Mouse (Mus musculus) heart, embryonic 15.5 days (tissue): ENCODE measurements around the gene Clrn2. TPM values are rescaled to one million over a fixed set of nuclear protein-coding genes. Genes with fewer than 3 reads are reported as not detected.

Source experiments
- ATAC-seq: fragments of 200-750 bp; cut with Nextera tagmentation; replicated peaks from 2 replicates; pipeline ENCODE4 v1.8.0; 2017; ENCODE audit warnings: low read depth, moderate TSS enrichment; ENCODE audit not compliant: insufficient number of reproducible peaks, insufficient read depth, low FRiP score
- H3K27ac ChIP-seq: fragments of 300-500 bp; sonication (generic); 2 replicates; pipeline ENCODE4 v1.5.1; 2015; ENCODE audit warnings: mild to moderate bottlenecking, inconsistent platforms
- H3K27me3 ChIP-seq: fragments of 300-500 bp; sonication (generic); 2 replicates; pipeline ENCODE4 v1.6.1; 2015; ENCODE audit warnings: inconsistent platforms
- H3K36me3 ChIP-seq: fragments of 300-500 bp; sonication (generic); 2 replicates; pipeline ENCODE4 v1.6.1; 2015; ENCODE audit warnings: mild to moderate bottlenecking, inconsistent platforms
- H3K4me1 ChIP-seq: fragments of 300-500 bp; sonication (generic); replicated peaks from 2 replicates; pipeline ENCODE4 v1.6.1; 2015; ENCODE audit warnings: inconsistent platforms
- H3K4me2 ChIP-seq: fragments of 300-500 bp; sonication (generic); 2 replicates; pipeline ENCODE4 v1.6.1; 2015; ENCODE audit warnings: inconsistent platforms, mild to moderate bottlenecking, moderate library complexity
- H3K4me3 ChIP-seq: fragments of 300-500 bp; sonication (generic); 2 replicates; pipeline ENCODE4 v1.5.1; 2015; ENCODE audit warnings: mild to moderate bottlenecking, inconsistent platforms
- H3K9ac ChIP-seq: fragments of 300-500 bp; sonication (generic); 2 replicates; pipeline ENCODE4 v1.6.1; 2015; ENCODE audit warnings: mild to moderate bottlenecking, inconsistent platforms
- H3K9me3 ChIP-seq: fragments of 300-500 bp; sonication (generic); replicated peaks from 2 replicates; pipeline ENCODE4 v1.6.1; 2016; ENCODE audit warnings: inconsistent platforms
- WGBS: fragments of 180-500 bp; shearing (Covaris S2); methylation state at CpG from one replicate; pipeline ENCODE4 v1.1.7; 2015; ENCODE audit warnings: mixed read lengths; 5-methylcytosine and 5-hydroxymethylcytosine counted together
- polyA plus RNA-seq: library from polyadenylated mRNA; unstranded; fragments of >200 nt; fragmentation: Nextera tagmentation; extraction: Ambion mirVana; gene quantifications from 2 replicates; pipeline ENCODE4 v1.2.1, GENCODE M21; 2015

Clrn2 gene
- polyA plus RNA-seq, 1 experiment from 2014 or later: not detected

DNA sequence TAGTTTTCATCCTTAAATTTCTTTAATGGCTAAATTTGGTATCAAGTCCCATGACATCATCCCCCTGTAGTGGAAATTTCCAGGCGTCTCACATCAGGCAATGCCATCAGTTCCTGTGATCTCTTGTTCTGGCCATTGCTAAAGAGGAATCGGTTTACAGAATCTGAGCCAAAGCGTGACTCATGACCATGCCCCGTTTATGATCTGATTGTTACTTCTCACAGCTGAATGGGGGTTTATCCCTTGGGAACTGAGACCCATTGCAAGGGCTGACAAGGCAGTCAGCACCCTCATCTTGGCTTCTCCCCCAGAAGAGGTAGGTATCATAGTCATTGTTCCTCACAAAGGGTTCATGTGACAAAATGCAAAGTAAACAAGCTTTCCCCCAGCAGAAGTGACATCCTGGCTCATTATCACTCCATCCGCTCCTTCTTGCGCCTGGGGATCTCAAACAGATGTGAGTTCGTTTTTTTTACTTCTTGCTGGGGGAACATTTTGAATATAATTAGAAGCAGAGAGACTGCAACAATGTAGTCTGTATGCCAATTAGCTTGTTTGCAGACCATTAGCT lies 19.4 kb downstream of the Clrn2 start:
- no peak overlapping the region for H3K9ac ChIP-seq
- ATAC-seq: no peak
- no peak overlapping the region for H3K27ac ChIP-seq
- no peaks in the 10 kb centered on the region for H3K9me3 ChIP-seq
- no peak overlapping the region for H3K4me3 ChIP-seq
- 23% methylated on average over 7 of the region's 7 CpGs for WGBS
- H3K4me2 ChIP-seq: no peak overlapping the region
- H3K27me3 ChIP-seq: 0 out of 2 replicates have a peak, but pooled peaks cover 4% of the 10 kb centered on the region
- no peaks in the 10 kb centered on the region for H3K36me3 ChIP-seq
- H3K4me1 ChIP-seq: 0 out of 2 replicates have a peak, but pooled peaks cover 8% of the 10 kb centered on the region

DNA sequence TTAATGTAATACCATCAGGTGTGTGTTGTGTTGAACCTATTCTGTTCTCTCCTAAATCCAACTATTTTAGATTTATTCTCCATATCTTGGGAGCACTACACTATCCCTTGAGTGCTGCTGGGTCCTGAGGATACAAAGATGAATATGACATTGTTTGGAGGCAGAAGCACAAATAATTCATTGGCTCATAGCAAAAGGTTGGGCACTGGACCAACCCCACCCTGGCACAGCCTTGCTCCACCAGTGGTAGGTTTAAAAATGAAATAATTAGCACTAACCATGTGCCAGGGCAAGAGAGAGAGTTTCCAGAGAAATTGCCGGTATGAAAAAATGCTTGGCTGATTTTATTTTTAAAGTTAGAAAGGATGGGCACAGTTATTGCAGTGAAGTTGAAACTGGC lies 20.0 kb downstream of the Clrn2 start:
- no peaks in the 10 kb centered on the region for H3K9me3 ChIP-seq
- 0 out of 2 replicates have a peak, but pooled peaks cover 8% of the 10 kb centered on the region for H3K4me1 ChIP-seq
- 80% methylated on average over 1 of the region's 1 CpGs for WGBS
- H3K27ac ChIP-seq: no peak overlapping the region
- no peak overlapping the region for H3K4me3 ChIP-seq
- no peak overlapping the region for H3K4me2 ChIP-seq
- 0 out of 2 replicates have a peak, but pooled peaks cover 4% of the 10 kb centered on the region for H3K27me3 ChIP-seq
- ATAC-seq: no peak
- H3K9ac ChIP-seq: no peak overlapping the region
- H3K36me3 ChIP-seq: no peaks in the 10 kb centered on the region

DNA sequence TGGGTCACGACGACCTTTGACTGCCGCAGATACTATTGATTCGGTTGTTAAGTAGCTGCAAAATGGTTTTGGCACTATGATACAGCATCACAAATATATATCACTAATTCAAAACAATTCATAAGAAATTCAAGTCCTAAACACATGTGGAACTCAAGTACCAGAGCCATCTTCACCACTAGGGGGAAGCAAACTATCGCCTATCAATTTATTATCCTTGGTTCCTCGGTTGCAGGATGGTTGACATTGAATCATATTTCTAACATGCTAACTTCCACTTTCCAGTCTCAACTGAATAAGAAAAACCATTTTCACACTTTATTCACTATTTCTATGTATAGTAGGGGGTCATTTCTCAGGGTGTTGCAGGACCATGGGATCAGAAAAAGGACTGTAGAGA lies 20.7 kb downstream of the Clrn2 start:
- H3K4me2 ChIP-seq: no peak overlapping the region
- no peak for ATAC-seq
- H3K9ac ChIP-seq: no peak overlapping the region
- no peak overlapping the region for H3K27ac ChIP-seq
- H3K4me1 ChIP-seq: 0 out of 2 replicates have a peak, but pooled peaks cover 8% of the 10 kb centered on the region
- H3K4me3 ChIP-seq: no peak overlapping the region
- WGBS: 26% methylated on average over 6 of the region's 6 CpGs
- H3K36me3 ChIP-seq: no peaks in the 10 kb centered on the region
- 0 out of 2 replicates have a peak, but pooled peaks cover 4% of the 10 kb centered on the region for H3K27me3 ChIP-seq
- no peaks in the 10 kb centered on the region for H3K9me3 ChIP-seq

DNA sequence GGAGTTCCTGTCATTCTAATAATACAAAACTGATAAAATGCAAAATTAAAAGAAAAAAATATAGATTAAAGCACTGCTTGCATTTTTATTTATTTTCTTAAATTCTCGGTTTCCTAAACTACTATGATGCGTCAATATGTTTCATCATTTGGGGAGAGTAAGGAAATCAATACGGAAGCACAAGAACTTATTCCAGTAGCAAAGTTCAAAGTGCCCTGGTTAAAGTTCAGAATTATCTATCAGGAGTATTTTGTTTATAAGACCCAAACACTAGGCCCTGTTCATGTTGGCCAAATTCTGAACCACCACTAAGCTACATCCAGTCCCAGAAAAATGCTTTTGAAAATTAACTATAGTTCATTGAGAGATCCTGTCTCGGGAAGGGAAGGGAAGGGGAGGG lies 21.2 kb downstream of the Clrn2 start:
- Histone ChIP-seq H3K4me2 (no peak overlapping the region), H3K4me1 (0 out of 2 replicates have a peak, but pooled peaks cover 8% of the 10 kb centered on the region), H3K27me3 (0 out of 2 replicates have a peak, but pooled peaks cover 4% of the 10 kb centered on the region), H3K36me3 (no peaks in the 10 kb centered on the region), H3K9me3 (no peaks in the 10 kb centered on the region), H3K27ac (no peak overlapping the region), H3K9ac (no peak overlapping the region), H3K4me3 (no peak overlapping the region)
- WGBS: 67% methylated on average over 3 of the region's 4 CpGs
- no peak for ATAC-seq

DNA sequence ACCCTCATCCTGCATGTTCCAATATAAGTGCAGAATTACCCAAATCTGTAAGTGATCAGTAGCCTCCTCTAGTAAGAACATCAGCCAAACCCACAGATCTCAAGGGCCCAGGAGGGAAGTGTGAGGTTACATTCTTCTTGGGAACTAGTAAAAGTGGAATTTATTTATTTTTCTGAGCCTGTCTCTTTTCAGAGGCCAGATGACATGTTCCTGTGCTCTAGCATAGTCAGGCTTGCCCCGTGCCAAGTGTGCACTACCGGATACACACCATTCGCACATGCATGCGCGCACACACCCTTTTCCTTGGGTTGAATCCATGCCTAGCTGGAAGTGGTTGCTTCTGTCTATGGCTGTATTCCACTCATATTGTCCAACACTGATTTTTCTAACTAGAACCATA lies 22.2 kb downstream of the Clrn2 start:
- Histone ChIP-seq H3K27ac (no peak overlapping the region), H3K4me3 (no peak overlapping the region), H3K9me3 (no peaks in the 10 kb centered on the region), H3K4me2 (no peak overlapping the region), H3K9ac (no peak overlapping the region), H3K27me3 (0 out of 2 replicates have a peak, but pooled peaks cover 7% of the 10 kb centered on the region), H3K4me1 (0 out of 2 replicates have a peak, but pooled peaks cover 8% of the 10 kb centered on the region), H3K36me3 (no peaks in the 10 kb centered on the region)
- ATAC-seq: no peak
- 73% methylated on average over 5 of the region's 5 CpGs for WGBS

DNA sequence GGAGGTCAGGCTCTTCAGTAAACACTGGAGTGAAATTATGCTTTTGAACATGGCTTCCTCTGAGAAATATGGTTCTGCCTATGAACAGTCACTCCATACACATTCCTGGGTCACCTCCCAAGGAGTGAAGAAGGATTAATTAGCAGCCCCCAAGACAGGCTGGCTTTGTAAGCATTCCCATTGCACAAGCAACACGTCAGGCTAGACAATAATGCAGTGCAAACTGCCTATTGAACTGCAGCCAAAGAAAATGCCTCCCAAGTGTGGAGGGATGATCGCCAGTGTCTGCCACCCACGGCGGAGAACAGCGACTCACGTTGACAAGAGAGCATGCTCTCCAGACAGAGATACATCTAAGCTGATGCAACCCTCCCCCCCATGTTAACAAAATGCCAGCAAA lies 22.7 kb downstream of the Clrn2 start:
- 24% methylated on average over 6 of the region's 6 CpGs for WGBS
- Histone ChIP-seq H3K4me3 (no peak overlapping the region), H3K27me3 (0 out of 2 replicates have a peak, but pooled peaks cover 6% of the 10 kb centered on the region), H3K4me2 (no peak overlapping the region), H3K4me1 (0 out of 2 replicates have a peak, but pooled peaks cover 8% of the 10 kb centered on the region), H3K27ac (no peak overlapping the region), H3K36me3 (no peaks in the 10 kb centered on the region), H3K9me3 (no peaks in the 10 kb centered on the region), H3K9ac (no peak overlapping the region)
- ATAC-seq: no peak

DNA sequence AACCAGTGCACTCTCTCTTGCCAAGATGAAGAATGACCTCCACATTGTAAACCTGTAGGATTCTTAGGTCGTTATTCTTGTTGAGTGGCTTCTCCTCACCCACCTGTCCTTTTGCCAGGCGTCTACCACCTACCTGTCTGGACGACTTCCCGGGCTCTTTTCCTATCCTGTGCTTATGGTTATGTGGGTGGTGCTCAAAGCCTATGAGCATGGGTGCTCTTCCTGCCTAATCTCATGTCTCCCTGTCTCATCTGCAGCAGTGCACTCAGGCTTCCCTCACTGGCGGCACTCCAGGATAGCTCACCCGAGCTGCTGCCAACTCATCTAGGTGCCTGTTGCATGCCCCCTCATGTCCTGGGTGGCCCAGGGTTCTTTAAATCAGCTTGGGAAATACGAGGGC lies 24.1 kb downstream of the Clrn2 start:
- Histone ChIP-seq H3K4me2 (no peak overlapping the region), H3K4me3 (no peak overlapping the region), H3K36me3 (no peaks in the 10 kb centered on the region), H3K27me3 (0 out of 2 replicates have a peak, but pooled peaks cover 6% of the 10 kb centered on the region), H3K9me3 (no peaks in the 10 kb centered on the region), H3K27ac (no peak overlapping the region), H3K4me1 (0 out of 2 replicates have a peak, but pooled peaks cover 8% of the 10 kb centered on the region), H3K9ac (no peak overlapping the region)
- 70% methylated on average over 7 of the region's 7 CpGs for WGBS
- no peak for ATAC-seq

DNA sequence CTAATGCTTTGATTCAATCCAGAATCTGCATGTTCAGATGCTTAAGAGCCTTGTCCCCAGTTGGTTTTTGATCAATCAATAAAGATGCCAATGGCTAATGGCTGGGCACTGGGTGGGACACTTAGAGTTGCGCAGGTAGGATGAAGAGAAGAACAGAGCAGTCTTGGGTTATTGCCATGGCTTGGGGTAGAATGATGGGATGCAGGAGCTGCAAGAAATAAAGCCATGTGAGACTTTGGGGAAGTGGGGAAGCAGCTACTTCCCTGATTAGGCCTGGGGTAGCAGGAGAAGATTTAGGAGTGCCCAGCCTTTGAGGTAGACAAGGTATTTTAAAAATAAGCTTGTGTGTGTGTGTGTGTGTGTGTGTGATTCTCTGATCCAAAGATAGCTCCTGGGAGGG lies 26.5 kb downstream of the Clrn2 start:
- WGBS: 76% methylated on average over 1 of the region's 1 CpGs
- no peak for ATAC-seq
- H3K4me2 ChIP-seq: no peak overlapping the region
- H3K4me3 ChIP-seq: no peak overlapping the region
- H3K27me3 ChIP-seq: 0 out of 2 replicates have a peak, but pooled peaks cover 6% of the 10 kb centered on the region
- H3K4me1 ChIP-seq: 0 out of 2 replicates have a peak, but pooled peaks cover 3% of the 10 kb centered on the region
- no peak overlapping the region for H3K9ac ChIP-seq
- no peaks in the 10 kb centered on the region for H3K36me3 ChIP-seq
- H3K27ac ChIP-seq: no peak overlapping the region
- no peaks in the 10 kb centered on the region for H3K9me3 ChIP-seq

DNA sequence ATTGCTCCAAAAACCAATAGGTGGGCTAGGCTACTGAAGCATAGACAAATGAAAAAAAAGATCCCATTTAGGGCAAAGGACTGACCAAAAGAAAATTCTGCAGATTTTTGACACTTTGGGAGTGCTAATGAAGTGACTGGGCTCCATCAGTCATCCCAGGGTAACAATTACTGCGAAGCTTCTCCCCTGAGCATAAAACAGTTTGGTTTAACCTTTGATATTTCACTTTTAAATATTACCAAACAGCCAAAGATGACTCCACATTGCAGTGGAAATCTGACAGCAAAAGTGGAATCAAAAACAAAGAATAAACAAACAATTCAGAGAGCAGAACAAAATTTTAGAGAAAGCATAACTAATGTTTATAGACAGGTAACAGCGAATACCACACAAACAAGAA lies 27.6 kb downstream of the Clrn2 start:
- H3K4me3 ChIP-seq: no peak overlapping the region
- no peak overlapping the region for H3K27ac ChIP-seq
- no peak for ATAC-seq
- WGBS: 84% methylated on average over 2 of the region's 2 CpGs
- 0 out of 2 replicates have a peak, but pooled peaks cover 6% of the 10 kb centered on the region for H3K27me3 ChIP-seq
- no peak overlapping the region for H3K9ac ChIP-seq
- 0 out of 2 replicates have a peak, but pooled peaks cover 3% of the 10 kb centered on the region for H3K4me1 ChIP-seq
- no peak overlapping the region for H3K4me2 ChIP-seq
- no peaks in the 10 kb centered on the region for H3K9me3 ChIP-seq
- H3K36me3 ChIP-seq: no peaks in the 10 kb centered on the region

DNA sequence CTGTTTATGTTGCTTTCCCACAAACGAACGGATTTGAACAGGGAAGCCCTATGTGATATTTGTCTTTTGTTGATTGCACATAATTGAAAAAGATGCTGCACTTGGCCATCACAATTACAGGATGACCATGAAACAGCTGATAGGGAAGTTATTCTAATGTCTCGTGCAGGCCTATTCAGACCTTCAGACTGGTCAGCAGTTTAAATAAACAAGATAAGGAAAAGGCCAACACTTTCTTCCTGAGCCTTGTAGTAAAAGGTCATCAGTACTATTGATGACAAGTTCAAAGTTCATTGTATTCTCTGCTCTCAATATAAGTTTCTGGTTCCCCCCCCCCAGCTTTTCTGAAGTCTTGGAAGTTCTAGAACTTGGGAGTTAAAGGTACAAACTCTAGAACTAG lies 29.1 kb downstream of the Clrn2 start:
- Histone ChIP-seq H3K4me1 (no peaks in the 10 kb centered on the region), H3K9me3 (no peaks in the 10 kb centered on the region), H3K27me3 (0 out of 2 replicates have a peak, but pooled peaks cover 6% of the 10 kb centered on the region), H3K4me2 (no peak overlapping the region), H3K27ac (no peak overlapping the region), H3K4me3 (no peak overlapping the region), H3K36me3 (no peaks in the 10 kb centered on the region), H3K9ac (no peak overlapping the region)
- no peak for ATAC-seq
- 54% methylated on average over 3 of the region's 3 CpGs for WGBS

DNA sequence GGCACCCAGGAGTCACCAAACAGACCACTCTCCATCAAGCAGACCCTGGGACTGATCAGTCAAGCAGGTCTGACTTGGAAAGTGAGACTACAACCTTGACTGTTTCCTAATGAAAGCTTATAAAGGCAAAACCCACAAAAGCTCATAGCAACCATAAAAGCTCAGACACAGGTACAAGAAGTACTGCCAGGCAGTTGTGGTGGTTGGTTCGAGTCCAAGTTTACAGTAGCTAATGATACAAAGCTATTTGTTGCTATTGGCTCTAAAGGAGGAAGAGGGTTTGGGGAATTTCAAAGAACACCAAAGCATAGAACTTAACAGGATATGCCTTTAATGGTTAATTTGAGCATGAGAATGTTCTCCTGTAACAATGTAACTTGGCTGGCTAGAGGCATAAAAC lies 30.1 kb downstream of the Clrn2 start:
- Histone ChIP-seq H3K4me2 (no peak overlapping the region), H3K27ac (no peak overlapping the region), H3K4me1 (no peaks in the 10 kb centered on the region), H3K9ac (no peak overlapping the region), H3K27me3 (0 out of 2 replicates have a peak, but pooled peaks cover 6% of the 10 kb centered on the region), H3K36me3 (no peaks in the 10 kb centered on the region), H3K4me3 (no peak overlapping the region), H3K9me3 (no peaks in the 10 kb centered on the region)
- no peak for ATAC-seq
- WGBS: 71% methylated on average over 1 of the region's 1 CpGs

DNA sequence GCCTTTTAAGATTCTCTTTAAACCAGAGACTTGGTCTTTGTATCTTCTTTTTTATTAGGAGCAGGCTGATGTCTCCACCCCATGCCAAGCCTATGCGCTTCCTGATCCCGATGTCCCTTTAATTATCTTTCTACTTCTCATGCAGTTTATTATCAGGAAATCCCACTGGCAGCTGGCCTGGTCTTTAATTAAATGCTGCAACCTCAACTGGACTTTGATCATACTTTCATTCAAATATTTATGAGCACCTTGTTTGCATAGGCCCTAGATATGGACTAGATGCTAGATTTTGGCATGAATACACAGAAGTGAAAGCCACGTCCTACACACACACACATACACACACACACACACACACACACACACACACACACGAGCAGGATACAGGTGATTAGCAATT lies 38.2 kb downstream of the Clrn2 start:
- Histone ChIP-seq H3K36me3 (peaks cover 2% of the 10 kb centered on the region; the same call in 1 of the 2 replicates), H3K9me3 (no peaks in the 10 kb centered on the region), H3K27me3 (peaks cover 9% of the 10 kb centered on the region; the same call in 1 of the 2 replicates), H3K27ac (no peak overlapping the region), H3K4me2 (no peak overlapping the region), H3K9ac (no peak overlapping the region), H3K4me3 (no peak overlapping the region), H3K4me1 (peaks cover 14% of the 10 kb centered on the region)
- ATAC-seq: no peak
- 66% methylated on average over 4 of the region's 4 CpGs for WGBS
